10 mouse cellular contexts compared by ENCODE assay signal in the genomic region with DNA sequence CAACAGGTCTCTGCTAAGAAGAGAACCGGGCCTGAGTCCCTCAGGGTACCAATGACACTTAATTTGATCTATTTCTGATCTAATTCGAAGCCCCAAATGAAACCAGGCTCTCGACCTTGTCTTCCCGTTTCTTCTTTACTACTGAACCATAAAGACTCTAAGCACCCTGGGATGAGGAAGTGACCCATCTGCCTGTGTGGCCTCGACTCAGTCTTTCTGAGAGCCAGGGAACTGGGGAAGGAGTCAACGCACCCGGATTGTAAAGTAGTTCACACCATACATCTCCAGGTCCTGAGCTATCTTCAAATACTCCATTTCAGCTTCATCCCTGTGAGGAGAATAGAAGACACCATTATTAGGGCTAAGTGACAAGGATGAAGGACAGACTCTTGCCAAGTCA. TPM values are rescaled to one million over a fixed set of nuclear protein-coding genes. Genes with fewer than 3 reads are reported as not detected.
DNase-seq lines count a peak whose midpoint lies in the region; ATAC-seq and TF ChIP-seq lines count a peak whose summit lies in the region.
"Had no signal": no experiment of that assay in that cellular context is flagged by ENCODE, and none has a peak within 500 bp of the region (broad histone marks: within the 10 kb centered on the region; RNA-seq: fewer than 3 reads in every experiment).

No protein-coding gene starts in this region.

- no peaks in the 10 kb centered on the region for H3K9me3 ChIP-seq in hindbrain, embryonic 13.5 days
- no peaks in the 10 kb centered on the region for H3K9me3 ChIP-seq in hindbrain, embryonic 10.5 days
- no peaks in the 10 kb centered on the region for H3K9me3 ChIP-seq in CH12.LX (replicated peaks; ENCODE audit: low read length)
- no peaks in the 10 kb centered on the region for H3K9me3 ChIP-seq in forebrain, embryonic 14.5 days (replicated peaks; ENCODE audit: control insufficient read depth, low read length)
- no peaks in the 10 kb centered on the region for H3K9me3 ChIP-seq in midbrain, embryonic 15.5 days
- H3K9me3 ChIP-seq: embryonic facial prominence, embryonic 12.5 days; limb, embryonic 15.5 days had no signal

- no peak for TF ChIP-seq RAD21 in CH12.LX (IDR thresholded peaks at IDR 0.05; ENCODE audit: low read depth, low read length)

- H3K36me3 ChIP-seq in hindbrain, embryonic 13.5 days, result peaks cover 19% of the 10 kb centered on the region
- H3K36me3 ChIP-seq in hindbrain, embryonic 10.5 days, result peaks cover 58% of the 10 kb centered on the region
- H3K36me3 ChIP-seq in CH12.LX (replicated peaks in 1 of 2; ENCODE audit: control insufficient read depth in 1 of 2, insufficient read depth in 1 of 2, low read length in 1 of 2), result peaks cover 11 to 60% of the 10 kb centered on the region in 2 experiments
- H3K36me3 ChIP-seq in forebrain, embryonic 14.5 days (ENCODE audit: control insufficient read depth, insufficient read depth, low read length), result peaks cover 20% of the 10 kb centered on the region
- H3K36me3 ChIP-seq in midbrain, embryonic 15.5 days (replicated peaks), result no peaks in the 10 kb centered on the region

- in situ Hi-C loops in CH12.LX (cut with MboI; ENCODE audit: low pct_ligation_motif_present, low pct_unique_long_range_greater_than_20kb, low sequenced_read_pairs), result no loop called here

- H3K79me2 ChIP-seq in CH12.LX (replicated peaks; ENCODE audit: control insufficient read depth, extremely low read depth, insufficient read depth, poor library complexity, severe bottlenecking), result no peaks in the 10 kb centered on the region

- H3K4me1 ChIP-seq in hindbrain, embryonic 13.5 days (replicated peaks), result peaks cover 15% of the 10 kb centered on the region
- no peaks in the 10 kb centered on the region; the same call in 1 of the 2 replicates for H3K4me1 ChIP-seq in hindbrain, embryonic 10.5 days (replicated peaks)
- peaks cover 14 to 32% of the 10 kb centered on the region in 2 experiments for H3K4me1 ChIP-seq in CH12.LX (ENCODE audit: control insufficient read depth in 1 of 2, insufficient read depth in 2 of 2)
- H3K4me1 ChIP-seq in forebrain, embryonic 14.5 days (ENCODE audit: control insufficient read depth, insufficient read depth, low read length), result peaks cover 12% of the 10 kb centered on the region
- H3K4me1 ChIP-seq in midbrain, embryonic 15.5 days, result 0 out of 2 replicates have a peak, but pooled peaks cover 5% of the 10 kb centered on the region

- peak overlapping the region; percentile 70 for H3K27ac ChIP-seq in hindbrain, embryonic 13.5 days
- no peak overlapping the region for H3K27ac ChIP-seq in hindbrain, embryonic 10.5 days
- H3K27ac ChIP-seq in CH12.LX (ENCODE audit: insufficient read depth, low read depth), result peak overlapping the region; percentile 92
- H3K27ac ChIP-seq in forebrain, embryonic 14.5 days (ENCODE audit: low read depth, low read length), result peak overlapping the region; percentile 70
- H3K27ac ChIP-seq in midbrain, embryonic 15.5 days, result peak overlapping the region; percentile 0; the same call in 1 of the 2 replicates
- H3K27ac ChIP-seq: embryonic facial prominence, embryonic 12.5 days had no signal

- H3K4me3 ChIP-seq in hindbrain, embryonic 13.5 days, result no peak overlapping the region
- no peak overlapping the region for H3K4me3 ChIP-seq in hindbrain, embryonic 10.5 days
- peak overlapping the region in 1 of 3 experiments; percentile 10 for H3K4me3 ChIP-seq in CH12.LX (replicated peaks in 1 of 3; ENCODE audit: low read depth in 2 of 3, low read length in 2 of 3, poor library complexity in 1 of 3)
- no peak overlapping the region for H3K4me3 ChIP-seq in forebrain, embryonic 14.5 days (ENCODE audit: low read depth, low read length)
- H3K4me3 ChIP-seq in midbrain, embryonic 15.5 days, result no peak overlapping the region
- H3K4me3 ChIP-seq: embryonic facial prominence, embryonic 12.5 days; limb, embryonic 15.5 days had no signal

- peak; percentile 50 for TF ChIP-seq EP300 in CH12.LX (IDR thresholded peaks at IDR 0.05; ENCODE audit: low read length)

- H3K4me2 ChIP-seq in hindbrain, embryonic 13.5 days, result no peak overlapping the region
- peak overlapping the region; percentile 76 for H3K4me2 ChIP-seq in CH12.LX (ENCODE audit: insufficient read depth, low read depth, poor library complexity, severe bottlenecking)
- no peak overlapping the region for H3K4me2 ChIP-seq in forebrain, embryonic 14.5 days (ENCODE audit: low read length)
- no peak overlapping the region for H3K4me2 ChIP-seq in midbrain, embryonic 15.5 days
- H3K4me2 ChIP-seq: embryonic facial prominence, embryonic 12.5 days; limb, embryonic 15.5 days had no signal

- no peak for TF ChIP-seq CTCF in CH12.LX (conservative IDR thresholded peaks at IDR 0.05 in 1 of 2, IDR thresholded peaks at IDR 0.05 in 1 of 2; ENCODE audit: low read depth in 2 of 2, low read length in 2 of 2)

- DNase-seq in hindbrain, embryonic 10.5 days (ENCODE audit: low spot score), result no peak
- DNase-seq in CH12.LX (ENCODE audit: extremely low read depth), result peak; percentile 77
- no peak for DNase-seq in forebrain, embryonic 14.5 days (ENCODE audit: low spot score)
- no peak for DNase-seq in cerebellum, adult 8-10 months
- DNase-seq in kidney, postnatal 36 days, result no peak

- no peak for ATAC-seq in hindbrain, embryonic 13.5 days (ENCODE audit: low FRiP score)
- ATAC-seq in forebrain, embryonic 14.5 days, result peak; percentile 26; the same call in 1 of the 2 replicates
- no peak for ATAC-seq in midbrain, embryonic 15.5 days (replicated peaks)

- H3K9ac ChIP-seq in hindbrain, embryonic 13.5 days, result no peak overlapping the region
- H3K9ac ChIP-seq in CH12.LX (ENCODE audit: insufficient read depth, low read depth), result peak overlapping the region; percentile 48
- no peak overlapping the region for H3K9ac ChIP-seq in forebrain, embryonic 14.5 days (ENCODE audit: low read length)
- H3K9ac ChIP-seq in midbrain, embryonic 15.5 days, result no peak overlapping the region
- H3K9ac ChIP-seq: embryonic facial prominence, embryonic 12.5 days; limb, embryonic 15.5 days had no signal

- 54% methylated on average over 7 of the region's 7 CpGs for WGBS in hindbrain, embryonic 13.5 days
- 65% methylated on average over 7 of the region's 7 CpGs for WGBS in hindbrain, embryonic 10.5 days
- WGBS in forebrain, embryonic 14.5 days, result 6% methylated on average over 7 of the region's 7 CpGs
- WGBS in midbrain, embryonic 15.5 days, result 55% methylated on average over 7 of the region's 7 CpGs

- dilution Hi-C loops in CH12.LX (cut with MboI; ENCODE audit: extremely low pct_ligation_motif_present, extremely low pct_unique_long_range_greater_than_20kb, low sequenced_read_pairs), result no loop called here

- TF ChIP-seq POLR2A in CH12.LX (IDR thresholded peaks at IDR 0.05; ENCODE audit: low read depth, low read length), result peak; percentile 4; the same call in 1 of the 2 replicates

- H3K27me3 ChIP-seq in hindbrain, embryonic 13.5 days, result no peaks in the 10 kb centered on the region
- H3K27me3 ChIP-seq in hindbrain, embryonic 10.5 days (ENCODE audit: insufficient read depth, poor library complexity, severe bottlenecking), result no peaks in the 10 kb centered on the region
- no peaks in the 10 kb centered on the region for H3K27me3 ChIP-seq in CH12.LX (replicated peaks)
- H3K27me3 ChIP-seq in forebrain, embryonic 14.5 days (replicated peaks; ENCODE audit: control insufficient read depth, insufficient read depth, low read length), result no peaks in the 10 kb centered on the region
- H3K27me3 ChIP-seq in midbrain, embryonic 15.5 days (replicated peaks), result no peaks in the 10 kb centered on the region
- H3K27me3 ChIP-seq: embryonic facial prominence, embryonic 12.5 days; limb, embryonic 15.5 days had no signal

TF ChIP-seq in CH12.LX, 34 proteins besides CTCF, POLR2A, EP300 and RAD21 (continues in another document):
- TF ChIP-seq MAX (IDR thresholded peaks at IDR 0.05; ENCODE audit: low read length), result peak; percentile 10; the same call in 1 of the 2 replicates
- TF ChIP-seq MAZ (IDR thresholded peaks at IDR 0.05; ENCODE audit: low read depth, low read length), result peak; percentile 14; the same call in 1 of the 2 replicates
- peak; percentile 69 for TF ChIP-seq ELF1 (IDR thresholded peaks at IDR 0.05; ENCODE audit: low read depth, low read length)
- peak; percentile 76 for TF ChIP-seq IRF4 (IDR thresholded peaks at IDR 0.05; ENCODE audit: low read depth, low read length)
- 0 out of 2 replicates have a peak, but pooled peaks have one; percentile 6 for TF ChIP-seq SMC3 (IDR thresholded peaks at IDR 0.05; ENCODE audit: low read depth, low read length)
- no peak for TF ChIP-seq USF1 (IDR thresholded peaks at IDR 0.05; ENCODE audit: low read depth, low read length)
- peak; percentile 10; the same call in 1 of the 2 replicates for TF ChIP-seq ZMIZ1 (IDR thresholded peaks at IDR 0.05; ENCODE audit: low read depth, low read length)
- no peak for TF ChIP-seq TCF12 (IDR thresholded peaks at IDR 0.05; ENCODE audit: low read depth, low read length)
- TF ChIP-seq RCOR1 (conservative IDR thresholded peaks at IDR 0.05; ENCODE audit: low read depth, low read length), result peak; percentile 23; the same call in 1 of the 2 replicates
- 0 out of 2 replicates have a peak, but pooled peaks have one; percentile 20 for TF ChIP-seq UBTF (IDR thresholded peaks at IDR 0.05; ENCODE audit: low read depth, low read length)
- TF ChIP-seq NRF1 (IDR thresholded peaks at IDR 0.05; ENCODE audit: low read depth, low read length), result no peak
- TF ChIP-seq JUND (conservative IDR thresholded peaks at IDR 0.05; ENCODE audit: low read depth, low read length), result no peak
- 0 out of 2 replicates have a peak, but pooled peaks have one; percentile 5 for TF ChIP-seq TBP (conservative IDR thresholded peaks at IDR 0.05; ENCODE audit: low read depth, low read length)

RNA-seq across cellular contexts. Expression of a gene that starts 45.9 kb away (rescaled TPM):
- 64.4 and 67.0 TPM in 2 replicates for polyA plus RNA-seq in hindbrain, embryonic 13.5 days (2015; fragmentation: Nextera tagmentation; extraction: Ambion mirVana)
- 58.6 and 61.1 TPM in 2 replicates for polyA plus RNA-seq in hindbrain, embryonic 10.5 days (2016; fragmentation: Nextera tagmentation; extraction: Ambion mirVana)
- total RNA-seq in CH12.LX (2012; rRNA removed), result 45.2 and 53.6 TPM in 2 replicates
- 50.7 and 54.7 TPM in 2 replicates for total RNA-seq in CH12.LX (2014; rRNA removed)
- 103 and 108 TPM in 2 replicates for polyA plus RNA-seq in CH12.LX (2012; ENCODE audit: insufficient read length, low read depth)
- polyA plus RNA-seq in forebrain, embryonic 14.5 days (2014; fragmentation: Nextera tagmentation; extraction: Ambion mirVana), result 44.9 and 56.2 TPM in 2 replicates
- polyA plus RNA-seq in midbrain, embryonic 15.5 days (2015; fragmentation: Nextera tagmentation; extraction: Ambion mirVana), result 63.6 and 66.8 TPM in 2 replicates

RNA-seq across cellular contexts. Expression of a gene that starts 56.8 kb away (rescaled TPM):
- polyA plus RNA-seq in hindbrain, embryonic 13.5 days (2015; fragmentation: Nextera tagmentation; extraction: Ambion mirVana), result 1.3 and 1.4 TPM in 2 replicates
- 0.61 and 1.4 TPM in 2 replicates for polyA plus RNA-seq in hindbrain, embryonic 10.5 days (2016; fragmentation: Nextera tagmentation; extraction: Ambion mirVana)
- 0.50 and 0.51 TPM in 2 replicates for total RNA-seq in CH12.LX (2012; rRNA removed)
- not detected in 2 replicates for total RNA-seq in CH12.LX (2014; rRNA removed)
- polyA plus RNA-seq in CH12.LX (2012; ENCODE audit: insufficient read length, low read depth), result not detected in 2 replicates
- 1.4 and 1.5 TPM in 2 replicates for polyA plus RNA-seq in forebrain, embryonic 14.5 days (2014; fragmentation: Nextera tagmentation; extraction: Ambion mirVana)
- 1.8 and 2.2 TPM in 2 replicates for polyA plus RNA-seq in midbrain, embryonic 15.5 days (2015; fragmentation: Nextera tagmentation; extraction: Ambion mirVana)
- total RNA-seq: hematopoietic stem cell, adult 5-6 weeks had no signal
